Mouse (Mus musculus) myocyte (in vitro differentiated cells): ENCODE measurements around the gene Trappc6b. TPM values are rescaled to one million over a fixed set of nuclear protein-coding genes. Genes with fewer than 3 reads are reported as not detected.

Experiments
- H3K27me3 ChIP-seq: one replicate; pipeline ENCODE4 v1.6.1; 2011; ENCODE audit not compliant: control insufficient read depth, insufficient read depth, insufficient read length
- H3K36me3 ChIP-seq: one replicate; pipeline ENCODE4 v1.6.1; 2011; ENCODE audit not compliant: control insufficient read depth, insufficient read depth
- H3K4me2 ChIP-seq: one replicate; pipeline ENCODE4 v1.6.1; 2011; ENCODE audit warnings: low read depth, control low read depth
- H3K4me3 ChIP-seq: one replicate; pipeline ENCODE4 v1.5.1; 2011; ENCODE audit warnings: mild to moderate bottlenecking, control low read depth, moderate library complexity
- H3K79me2 ChIP-seq: one replicate; pipeline ENCODE4 v1.6.1; 2011; ENCODE audit not compliant: control insufficient read depth, insufficient read depth
- H3ac ChIP-seq: one replicate; pipeline ENCODE4 v1.6.1; 2011; ENCODE audit not compliant: control insufficient read depth, insufficient read length
- CEBPB ChIP-seq: IDR thresholded peaks from 2 replicates; pipeline ENCODE4 v1.6.1; 2011; ENCODE audit warnings: mild to moderate bottlenecking, moderate library complexity; ENCODE audit not compliant: poor library complexity, insufficient read depth, severe bottlenecking
- E2F4 ChIP-seq: IDR thresholded peaks from one replicate; pipeline ENCODE4 v1.6.1; 2011; ENCODE audit warnings: mild to moderate bottlenecking, control low read depth, moderate library complexity; ENCODE audit not compliant: insufficient read depth
- MAX ChIP-seq: IDR thresholded peaks from one replicate; pipeline ENCODE4 v1.6.1; 2011; ENCODE audit warnings: low read depth, mild to moderate bottlenecking, control low read depth
- MYOD1 ChIP-seq, 3 experiments: IDR thresholded peaks; one replicate each; pipeline ENCODE4 v1.6.1; 2011; ENCODE audit warnings: control low read depth in 2 of 3, low read depth in 2 of 3, mild to moderate bottlenecking in 2 of 3, moderate library complexity in 1 of 3; ENCODE audit not compliant: insufficient read length in 2 of 3, control insufficient read depth in 1 of 3
- MYOG ChIP-seq, 3 experiments: IDR thresholded peaks; one replicate each; pipeline ENCODE4 v1.6.1; 2011; ENCODE audit warnings: control low read depth in 2 of 3, low read depth in 2 of 3, mild to moderate bottlenecking in 2 of 3; ENCODE audit not compliant: insufficient read length in 2 of 3, control insufficient read depth in 1 of 3, insufficient read depth in 1 of 3
- POLR2A ChIP-seq: IDR thresholded peaks from one replicate; pipeline ENCODE4 v1.6.1; 2011; ENCODE audit warnings: low read depth, mild to moderate bottlenecking, control low read depth, moderate library complexity; ENCODE audit not compliant: insufficient read length
- POLR2AphosphoS2 ChIP-seq: IDR thresholded peaks from one replicate; pipeline ENCODE4 v1.6.1; 2011; ENCODE audit warnings: low read depth, control low read depth; ENCODE audit not compliant: insufficient read length
- REST ChIP-seq: IDR thresholded peaks from one replicate; pipeline ENCODE4 v1.6.1; 2011; ENCODE audit warnings: mild to moderate bottlenecking, control low read depth, moderate library complexity; ENCODE audit not compliant: insufficient read depth, insufficient read length
- SRF ChIP-seq: IDR thresholded peaks from one replicate; pipeline ENCODE4 v1.6.1; 2011; ENCODE audit warnings: low read depth; ENCODE audit not compliant: control insufficient read depth, insufficient read length
- TCF12 ChIP-seq: IDR thresholded peaks from one replicate; pipeline ENCODE4 v1.6.1; 2011; ENCODE audit warnings: mild to moderate bottlenecking, control low read depth; ENCODE audit not compliant: poor library complexity, insufficient read depth, severe bottlenecking
- TCF3 ChIP-seq: IDR thresholded peaks from one replicate; pipeline ENCODE4 v1.6.1; 2011; ENCODE audit warnings: low read depth, control low read depth; ENCODE audit not compliant: insufficient read length
- USF1 ChIP-seq: IDR thresholded peaks from one replicate; pipeline ENCODE4 v1.6.1; 2011; ENCODE audit warnings: low read depth, mild to moderate bottlenecking, control low read depth, moderate library complexity
- polyA plus RNA-seq: library from polyadenylated mRNA; unstranded; fragments of >200 nt; fragmentation: generic; extraction: Trizol; gene quantifications from one replicate; pipeline ENCODE4 v1.2.1, GENCODE M21; 2012; ENCODE audit warnings: missing spikeins

The Trappc6b gene
- polyA plus RNA-seq, 1 experiment = 52.0 TPM

DNA sequence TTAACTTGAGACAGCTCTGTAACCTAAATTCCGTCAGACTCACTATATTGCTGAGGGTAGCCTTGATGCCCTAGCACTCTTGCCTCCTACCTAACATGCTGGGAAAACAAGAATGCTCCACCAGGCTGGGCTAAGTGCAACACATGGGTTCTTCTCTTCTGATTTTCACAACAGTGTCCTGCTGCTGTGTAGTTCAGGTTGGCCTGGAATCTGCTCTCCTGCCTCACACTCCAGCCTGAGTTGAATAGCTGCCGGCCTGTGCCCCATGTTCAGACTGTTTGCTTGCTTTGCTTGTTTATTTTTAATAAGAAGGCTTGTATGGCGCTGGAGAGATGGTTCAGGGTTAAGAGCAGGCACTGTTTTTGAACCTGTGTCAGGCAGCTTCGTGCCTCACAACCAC lies 19.2 kb upstream of the Trappc6b start:
- Histone ChIP-seq H3ac (no peak overlapping the region), H3K4me3 (no peak overlapping the region)

DNA sequence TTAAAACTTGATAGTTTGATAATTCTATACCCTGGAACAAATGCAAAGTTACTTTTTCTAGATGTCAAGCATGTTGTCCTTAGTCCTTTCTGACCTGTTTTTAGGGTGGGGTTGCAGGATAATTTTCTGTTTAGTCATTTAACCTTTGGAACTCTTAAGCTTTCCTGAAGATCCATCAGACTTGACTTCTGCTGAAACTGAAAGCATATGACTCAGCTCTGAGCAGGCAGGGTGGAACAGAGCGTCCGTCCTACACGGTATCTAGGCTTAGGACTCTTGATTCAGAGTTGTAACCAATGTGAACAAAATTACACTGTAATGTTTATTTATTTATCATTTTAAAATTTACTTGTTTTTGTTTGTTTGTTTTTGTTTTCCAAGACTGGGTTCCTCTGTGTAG lies 16.6 kb upstream of the Trappc6b start:
- TF ChIP-seq CEBPB (no peak), E2F4 (no peak), TCF3 (no peak), TCF12 (no peak), POLR2A (no peak), USF1 (no peak), POLR2AphosphoS2 (no peak), MYOG (IDR thresholded peaks at IDR 0.05; ENCODE audit: control insufficient read depth in 1 of 3, insufficient read depth in 1 of 3, insufficient read length in 2 of 3, low read depth in 2 of 3) (no peak), REST (no peak)
- no peaks in the 10 kb centered on the region for H3K79me2 ChIP-seq
- no peak overlapping the region for H3K4me2 ChIP-seq
- H3K36me3 ChIP-seq = peaks cover 13% of the 10 kb centered on the region
- H3K4me3 ChIP-seq = no peak overlapping the region
- H3ac ChIP-seq = no peak overlapping the region
- H3K27me3 ChIP-seq = no peaks in the 10 kb centered on the region

More for the DNA sequence above, 19.2 kb upstream of the Trappc6b start:
- H3K36me3 ChIP-seq = no peaks in the 10 kb centered on the region
- H3K27me3 ChIP-seq = no peaks in the 10 kb centered on the region
- no peak overlapping the region for H3K4me2 ChIP-seq
- TF ChIP-seq USF1 (no peak), TCF12 (no peak), E2F4 (no peak), MAX (no peak), SRF (no peak), CEBPB (no peak), TCF3 (no peak), MYOG (IDR thresholded peaks at IDR 0.05; ENCODE audit: control insufficient read depth in 1 of 3, insufficient read depth in 1 of 3, insufficient read length in 2 of 3, low read depth in 2 of 3) (no peak), POLR2AphosphoS2 (no peak), MYOD1 (IDR thresholded peaks at IDR 0.05; ENCODE audit: control insufficient read depth in 1 of 3, insufficient read length in 2 of 3, low read depth in 2 of 3) (no peak), POLR2A (no peak), REST (no peak)
- H3K79me2 ChIP-seq = no peaks in the 10 kb centered on the region

DNA sequence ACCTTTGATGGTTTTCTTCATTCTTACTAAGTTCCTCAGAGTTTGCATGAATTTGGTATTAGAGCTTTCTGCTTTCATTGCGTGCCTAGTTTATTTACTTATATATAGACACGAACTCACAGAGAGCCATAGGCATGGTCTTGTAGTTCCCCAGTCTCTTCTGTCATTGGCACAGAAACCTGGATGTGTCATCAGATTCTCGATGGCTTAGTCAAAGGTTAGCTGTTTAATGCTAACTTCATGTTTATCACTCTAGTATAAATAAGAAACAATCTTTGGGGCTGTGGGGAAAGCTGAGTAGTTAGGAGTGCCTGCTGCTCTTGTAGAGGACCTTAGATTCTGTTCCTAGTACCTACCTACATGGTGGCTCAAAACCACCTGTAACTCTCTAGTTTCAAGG lies 15.7 kb upstream of the Trappc6b start:
- Histone ChIP-seq H3K4me3 (no peak overlapping the region), H3K36me3 (peaks cover 22% of the 10 kb centered on the region), H3K4me2 (no peak overlapping the region), H3K79me2 (no peaks in the 10 kb centered on the region), H3ac (no peak overlapping the region), H3K27me3 (no peaks in the 10 kb centered on the region)
- no peak for TF ChIP-seq POLR2AphosphoS2
- no peak for TF ChIP-seq MAX
- TF ChIP-seq REST = no peak
- TF ChIP-seq E2F4 = no peak
- no peak for TF ChIP-seq USF1
- no peak for TF ChIP-seq TCF12
- no peak for TF ChIP-seq POLR2A
- TF ChIP-seq MYOG (IDR thresholded peaks at IDR 0.05; ENCODE audit: control insufficient read depth in 1 of 3, insufficient read depth in 1 of 3, insufficient read length in 2 of 3, low read depth in 2 of 3) = no peak
- TF ChIP-seq CEBPB = no peak
- TF ChIP-seq TCF3 = no peak
- no peak for TF ChIP-seq MYOD1 (IDR thresholded peaks at IDR 0.05; ENCODE audit: control insufficient read depth in 1 of 3, insufficient read length in 2 of 3, low read depth in 2 of 3)
- no peak for TF ChIP-seq SRF

DNA sequence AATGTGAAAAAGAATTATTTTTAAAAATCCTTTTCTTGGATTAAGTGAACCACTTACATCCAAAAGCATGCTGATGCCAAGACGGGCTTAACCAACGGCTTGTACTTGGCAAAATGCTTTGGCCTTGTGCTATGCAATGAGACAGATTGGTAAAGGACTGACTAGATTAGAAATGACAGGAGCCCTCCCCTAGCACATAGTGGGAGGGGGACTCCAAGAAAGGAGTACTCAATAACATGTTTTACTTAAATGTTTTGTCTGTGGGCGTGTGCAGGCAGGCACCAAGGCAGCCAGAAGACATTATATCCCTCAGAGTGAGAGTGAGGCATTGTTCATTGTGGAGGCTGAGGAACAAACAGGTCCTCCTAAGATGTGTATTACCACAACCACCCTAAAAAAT lies 12.8 kb upstream of the Trappc6b start:
- Histone ChIP-seq H3ac (no peak overlapping the region), H3K79me2 (peaks cover 2% of the 10 kb centered on the region), H3K4me3 (no peak overlapping the region), H3K4me2 (no peak overlapping the region), H3K36me3 (peaks cover 50% of the 10 kb centered on the region), H3K27me3 (no peaks in the 10 kb centered on the region)
- no peak for TF ChIP-seq MYOD1 (IDR thresholded peaks at IDR 0.05; ENCODE audit: control insufficient read depth in 1 of 3, insufficient read length in 2 of 3, low read depth in 2 of 3)
- no peak for TF ChIP-seq USF1
- no peak for TF ChIP-seq TCF3
- TF ChIP-seq REST = no peak
- TF ChIP-seq TCF12 = no peak
- TF ChIP-seq E2F4 = no peak

DNA sequence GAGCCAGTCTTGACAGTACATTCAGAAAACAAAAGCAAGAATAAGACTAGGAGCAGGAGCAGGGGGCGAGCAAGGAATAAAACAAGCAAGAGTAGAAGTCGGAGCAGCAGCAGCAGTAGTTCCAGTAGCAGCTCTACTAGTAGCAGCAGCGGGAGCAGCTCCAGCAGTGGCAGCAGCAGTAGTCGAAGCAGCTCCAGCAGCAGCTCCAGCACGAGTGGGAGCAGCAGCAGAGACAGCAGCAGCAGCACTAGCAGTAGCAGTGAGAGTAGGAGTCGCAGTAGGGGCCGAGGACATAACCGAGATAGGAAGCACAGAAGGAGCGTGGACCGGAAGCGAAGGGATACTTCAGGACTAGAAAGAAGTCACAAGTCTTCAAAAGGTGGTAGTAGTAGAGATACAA lies 11.0 kb upstream of the Trappc6b start:
- Histone ChIP-seq H3K4me3 (no peak overlapping the region), H3ac (no peak overlapping the region), H3K27me3 (no peaks in the 10 kb centered on the region), H3K79me2 (peaks cover 20% of the 10 kb centered on the region), H3K36me3 (peaks cover 61% of the 10 kb centered on the region), H3K4me2 (no peak overlapping the region)
- TF ChIP-seq REST (no peak), POLR2AphosphoS2 (no peak), MAX (no peak), USF1 (no peak), MYOG (IDR thresholded peaks at IDR 0.05; ENCODE audit: control insufficient read depth in 1 of 3, insufficient read depth in 1 of 3, insufficient read length in 2 of 3, low read depth in 2 of 3) (no peak), CEBPB (no peak), E2F4 (no peak), TCF3 (no peak), MYOD1 (IDR thresholded peaks at IDR 0.05; ENCODE audit: control insufficient read depth in 1 of 3, insufficient read length in 2 of 3, low read depth in 2 of 3) (no peak), SRF (no peak)
